Mouse (Mus musculus): ENCODE measurements around the gene Rhou. TPM values are rescaled to one million over a fixed set of nuclear protein-coding genes. Genes with fewer than 3 reads are reported as not detected.

The Rhou gene
- total RNA-seq, 2 experiments from 2014 or later, result 40.8 to 55.7 TPM

DNA sequence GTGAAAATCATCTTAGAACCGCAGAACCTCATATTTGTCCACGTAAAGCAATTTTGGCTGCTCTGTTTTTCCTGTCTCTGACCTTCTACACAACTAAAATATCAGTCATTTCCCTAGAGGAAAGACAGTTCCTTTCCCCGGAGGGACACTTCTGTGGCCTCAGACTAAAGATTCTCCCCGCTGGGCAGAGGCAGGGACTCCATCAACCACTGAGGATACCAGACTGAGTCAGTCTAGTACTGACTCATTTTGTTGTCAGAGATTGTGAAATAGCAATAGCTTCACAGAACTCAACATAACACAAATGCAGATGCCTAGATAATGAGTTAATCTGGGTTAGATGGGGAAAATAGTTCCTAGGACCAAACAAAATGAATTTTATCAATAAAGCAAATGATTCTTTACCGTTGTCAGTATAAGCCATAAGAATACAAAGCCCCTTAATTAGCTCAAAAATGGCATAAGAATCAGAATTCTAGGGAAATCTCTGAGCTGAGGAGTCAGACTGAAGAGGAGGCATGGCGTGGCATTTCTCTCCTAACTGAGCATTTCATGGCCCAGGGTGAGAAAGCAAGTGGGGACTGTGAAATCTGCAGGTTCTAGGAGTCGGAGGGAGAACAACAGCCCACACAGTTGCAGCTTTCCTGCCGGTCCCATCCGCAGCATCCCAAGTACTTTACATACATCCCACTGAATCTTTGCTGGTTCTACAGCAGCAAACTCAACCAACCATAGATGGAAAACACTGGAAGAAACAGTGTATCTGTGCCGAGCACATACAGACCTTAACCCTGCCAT, 38.6 kb downstream of the Rhou start:
- DNase-seq, result peak in 1 of 2 experiments; percentile 18

DNA sequence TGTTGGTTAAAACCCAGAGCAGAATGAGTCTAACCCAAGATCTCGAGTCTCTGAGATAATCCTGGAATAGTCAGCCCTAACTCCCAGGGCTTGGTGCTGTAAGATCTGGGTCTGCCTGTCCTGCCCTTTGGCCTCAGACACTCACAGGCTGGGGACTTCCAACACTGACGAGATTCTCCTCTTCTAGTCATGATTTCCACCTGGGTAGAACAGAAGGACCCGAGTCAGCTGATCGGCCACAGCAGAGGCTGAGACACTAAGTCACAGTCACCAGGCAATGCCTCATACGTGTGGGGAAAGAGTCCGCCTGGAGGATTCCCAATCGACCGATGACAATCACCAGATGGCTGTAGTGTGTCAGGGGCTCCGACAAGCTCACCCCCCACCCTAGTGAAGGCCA, 42.4 kb downstream of the Rhou start:
- DNase-seq, result no peak

DNA sequence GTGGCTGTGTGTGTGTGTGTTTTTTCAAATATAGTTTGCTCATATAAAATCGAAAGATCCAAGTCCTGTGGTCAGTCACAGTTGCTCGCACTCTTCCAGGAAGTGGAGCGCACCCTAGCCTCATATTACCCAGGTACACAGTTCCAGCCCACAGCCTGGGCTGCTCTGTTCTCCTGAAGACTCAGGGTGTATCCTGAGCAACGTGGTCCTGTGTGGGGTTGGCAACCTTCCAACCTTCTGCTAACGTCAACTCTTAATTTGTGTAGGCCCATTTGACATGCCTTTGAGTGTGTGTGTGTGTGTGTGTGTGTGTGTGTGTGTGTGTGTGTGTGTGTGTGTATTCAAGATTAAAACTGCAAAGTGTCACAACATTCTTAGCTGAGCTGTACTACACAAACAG, 43.6 kb downstream of the Rhou start:
- no peak for DNase-seq

DNA sequence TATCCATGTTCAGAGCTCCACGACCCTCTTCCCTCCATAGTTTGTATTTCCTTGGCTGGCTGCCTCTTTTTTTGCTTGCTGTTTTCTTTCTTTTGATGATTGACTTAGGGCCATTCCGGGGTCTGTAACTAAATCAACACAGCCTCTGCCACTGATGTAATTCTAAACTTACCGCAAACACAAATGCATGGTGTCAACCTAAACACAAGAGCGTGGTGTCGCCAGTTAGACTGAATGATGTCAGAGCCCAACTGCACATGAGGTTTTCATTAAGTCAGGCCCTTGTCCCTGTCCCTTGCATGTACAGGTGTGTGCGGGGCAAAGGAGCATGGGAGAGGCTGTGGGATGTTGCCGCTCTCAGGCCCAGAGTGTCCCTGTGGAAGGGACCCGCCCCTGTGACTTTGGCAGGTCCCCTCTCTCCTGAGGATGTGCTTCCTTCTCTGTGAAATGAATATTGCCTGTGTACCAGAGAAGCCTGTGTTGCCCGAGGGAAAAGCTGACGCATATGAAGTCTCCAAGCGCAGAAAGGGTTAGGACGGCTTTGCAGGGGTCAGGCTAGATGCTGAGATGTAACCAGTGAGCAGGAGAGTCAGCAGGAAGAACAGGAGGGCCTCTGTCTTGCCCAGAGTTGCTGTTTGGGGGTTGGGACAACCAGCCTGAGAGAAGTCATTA, 46.8 kb downstream of the Rhou start:
- DNase-seq, result no peak

DNA sequence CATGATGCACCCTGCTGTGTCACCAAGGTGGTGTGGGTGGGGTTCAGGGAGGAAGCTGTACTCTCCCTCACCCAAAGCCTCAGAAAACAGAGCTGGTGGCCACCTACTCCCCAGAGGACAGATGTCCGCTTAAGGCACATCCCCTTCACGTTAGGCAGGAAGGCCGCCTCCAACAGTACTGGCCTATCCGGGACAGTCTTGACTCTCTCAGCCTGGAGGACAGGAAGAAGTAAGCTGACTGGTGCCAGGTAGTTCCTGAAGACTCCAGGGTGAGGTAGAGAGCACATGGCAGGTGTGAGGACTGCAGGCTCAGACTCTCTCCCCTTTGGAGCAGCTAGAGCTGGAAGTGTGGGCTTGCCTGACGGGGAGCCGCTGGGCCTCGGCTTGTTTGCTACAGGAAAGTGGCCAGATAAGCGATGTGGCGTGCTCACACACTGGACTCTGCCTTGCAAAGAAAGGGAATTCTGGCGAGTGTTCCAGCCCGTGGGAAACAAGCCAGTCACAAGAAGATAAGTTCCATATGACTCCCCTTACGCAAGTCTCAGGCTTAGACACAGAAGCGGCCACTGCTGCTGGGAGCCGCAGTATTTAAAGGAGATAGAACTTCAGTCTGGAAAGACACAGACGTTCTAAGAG, 48.3 kb downstream of the Rhou start:
- DNase-seq, result no peak

DNA sequence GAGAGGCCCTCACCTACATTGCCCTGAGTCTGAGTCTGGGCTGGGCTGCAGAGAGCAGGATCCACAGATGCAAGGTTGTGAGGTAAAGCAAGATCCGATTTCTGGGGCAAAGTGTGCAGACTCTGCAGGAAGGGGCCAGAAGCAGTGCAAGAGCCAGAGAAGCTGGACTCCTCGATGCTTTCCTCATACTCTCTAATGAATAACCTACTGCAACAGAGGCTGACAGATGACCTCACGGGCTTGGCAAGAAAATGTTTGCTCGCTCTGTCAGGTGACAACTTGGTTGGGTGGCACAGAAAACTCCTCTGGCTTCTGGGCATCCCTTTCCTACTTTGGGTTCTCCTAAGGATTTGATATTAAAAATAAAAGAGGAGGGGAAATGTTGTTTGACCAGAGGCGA, 51.6 kb downstream of the Rhou start:
- DNase-seq, result peak; percentile 39 to 42

DNA sequence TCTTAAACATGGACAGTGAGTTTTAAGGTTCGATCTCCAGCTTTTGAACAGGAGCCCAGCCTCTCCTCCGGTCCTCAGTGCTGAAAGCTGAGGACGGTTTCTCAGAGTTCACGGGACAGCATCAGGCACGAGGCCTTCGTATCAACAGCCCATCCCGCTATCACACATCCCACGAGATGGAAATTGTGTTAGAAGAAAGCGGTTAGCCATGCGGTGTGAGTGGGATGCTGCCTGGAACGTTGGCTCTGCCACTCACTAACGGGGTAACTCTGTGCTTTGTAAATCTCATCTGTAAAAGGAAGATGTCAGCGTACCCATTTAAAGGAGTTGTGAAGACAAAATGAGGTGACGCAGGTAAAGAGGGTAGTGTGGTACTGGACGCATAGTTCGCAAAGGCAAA, 53.4 kb downstream of the Rhou start:
- no peak for DNase-seq

DNA sequence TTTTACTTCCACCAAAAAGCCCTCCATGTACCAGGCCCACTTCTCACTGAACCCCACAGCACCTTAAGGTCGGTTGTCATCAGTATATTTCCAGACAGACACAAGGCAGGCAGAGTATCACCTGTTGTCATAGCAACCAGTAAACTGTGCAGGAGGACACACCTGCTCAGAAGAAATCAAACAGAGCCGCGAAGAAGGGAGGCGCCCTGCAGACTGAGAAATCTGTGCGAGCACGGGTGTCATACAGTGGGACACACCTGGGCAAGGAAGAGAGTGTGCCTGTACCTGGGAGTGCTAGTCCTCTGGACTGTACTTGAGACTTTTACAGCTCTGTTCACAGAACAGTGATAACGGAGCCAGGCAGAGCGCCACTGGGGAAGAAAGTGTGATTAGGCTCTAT, 55.0 kb downstream of the Rhou start:
- DNase-seq, result no peak

DNA sequence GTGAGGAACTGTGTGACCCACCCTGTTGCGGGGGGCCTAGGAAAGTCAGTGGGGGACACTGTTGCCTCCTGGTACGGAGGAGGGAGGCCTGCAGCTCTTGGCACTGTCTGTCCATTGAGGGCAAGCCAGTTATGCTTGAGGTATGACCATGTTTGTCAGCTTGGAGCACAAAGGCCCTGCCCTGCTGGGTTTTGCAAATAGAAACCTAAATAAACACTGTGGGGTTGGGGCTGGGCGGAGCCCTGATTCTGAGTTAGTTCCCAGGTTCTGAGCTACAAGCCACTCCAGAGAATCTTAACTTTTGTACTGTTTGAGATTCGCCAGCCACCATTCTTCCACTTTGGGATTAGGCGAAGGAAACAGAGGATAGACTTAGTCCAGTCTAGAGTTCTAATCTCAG, 56.6 kb downstream of the Rhou start:
- no peak for DNase-seq

Other genes with a start within 250 kb of the Rhou start
- gene Mc1r, start 246.8 kb upstream of the Rhou start, total RNA-seq (2021), result not detected
- 1 to 10 TPM; 4.5 to 4.7 TPM for gene Tubb3, start 242.5 kb upstream of the Rhou start, total RNA-seq (2021)
- 10 to 100 TPM; 21.7 to 32.6 TPM for gene Def8, start 230.4 kb upstream of the Rhou start, total RNA-seq (2021)
- gene Afg3l1, start 176.0 kb upstream of the Rhou start, total RNA-seq (2021), result 10 to 100 TPM; 64.2 TPM
- gene Dbndd1, start 138.5 kb upstream of the Rhou start, total RNA-seq (2021), result under 1 TPM in 1 of 2 experiments, not detected in 1; 0.43 TPM
- gene Gas8, start 135.1 kb upstream of the Rhou start, total RNA-seq (2021), result 10 to 100 TPM; 12.1 to 14.7 TPM
- gene Rab4a, start 152.1 kb downstream of the Rhou start, total RNA-seq (2021), result 10 to 100 TPM; 23.2 to 34.6 TPM
- gene Ccsap, start 206.3 kb downstream of the Rhou start, total RNA-seq (2021), result 1 to 10 TPM; 2.4 TPM
- 1 to 10 TPM in 1 of 2 experiments, under 1 TPM in 1; 0.83 to 3.7 TPM for gene Acta1, start 240.8 kb downstream of the Rhou start, total RNA-seq (2021)

Measured in adrenal gland, postnatal 36 days (tissue).